Mouse (Mus musculus): ENCODE measurements around the gene Usp21. TPM values are rescaled to one million over a fixed set of nuclear protein-coding genes. Genes with fewer than 3 reads are reported as not detected.
A peak's percentile ranks its signal among the peaks of the same experiment; 100 is the strongest.

Gene Usp21
- total RNA-seq, 2 experiments from 2014 or later: 66.9 to 70.5 TPM

- no peak for DNase-seq
Measured at GRCm38 (mm10) chr1:171283188-171284160, 4.3 kb downstream of the Usp21 start.

GRCm38 (mm10) chr1:171282086-171282805 is 5.5 kb downstream of the Usp21 start:
- no peak for DNase-seq

GRCm38 (mm10) chr1:171281528-171281923 is 6.3 kb downstream of the Usp21 start:
- DNase-seq: peak in 1 of 2 experiments; percentile 78

- DNase-seq: peak; percentile 91 to 92
Measured at GRCm38 (mm10) chr1:171280916-171281527, 6.8 kb downstream of the Usp21 start, which contains the start of gene Ppox. TSS of gene Ppox (minus strand) at chr1:171281186.

- no peak for DNase-seq
Measured at GRCm38 (mm10) chr1:171280250-171280915, 7.4 kb downstream of the Usp21 start.

- no peak for DNase-seq
Measured at GRCm38 (mm10) chr1:171279721-171280120, 8.1 kb downstream of the Usp21 start.

GRCm38 (mm10) chr1:171279012-171279705 is 8.6 kb downstream of the Usp21 start:
- no peak for DNase-seq

- no peak for DNase-seq
Measured at GRCm38 (mm10) chr1:171278436-171278835, 9.4 kb downstream of the Usp21 start.

- DNase-seq: no peak
Measured at GRCm38 (mm10) chr1:171277736-171278135, 10.1 kb downstream of the Usp21 start.

GRCm38 (mm10) chr1:171276110-171276748 is 11.6 kb downstream of the Usp21 start:
- no peak for DNase-seq

GRCm38 (mm10) chr1:171275144-171275734 is 12.6 kb downstream of the Usp21 start:
- DNase-seq: no peak

- no peak for DNase-seq
Measured at GRCm38 (mm10) chr1:171274171-171274570, 13.6 kb downstream of the Usp21 start.

GRCm38 (mm10) chr1:171272086-171272485 is 15.7 kb downstream of the Usp21 start:
- DNase-seq: no peak

GRCm38 (mm10) chr1:171271622-171272021 is 16.2 kb downstream of the Usp21 start:
- no peak for DNase-seq

- DNase-seq: no peak
Measured at GRCm38 (mm10) chr1:171271196-171271595, 16.6 kb downstream of the Usp21 start.

GRCm38 (mm10) chr1:171270573-171270900 is 17.3 kb downstream of the Usp21 start:
- DNase-seq: no peak

- DNase-seq: peak; percentile 95 to 96
Measured at GRCm38 (mm10) chr1:171269848-171270572, 17.8 kb downstream of the Usp21 start, which contains the start of gene B4galt3. TSS of gene B4galt3 (plus strand) at chr1:171270328.

GRCm38 (mm10) chr1:171268341-171268740 is 19.4 kb downstream of the Usp21 start:
- DNase-seq: no peak

- no peak for DNase-seq
Measured at GRCm38 (mm10) chr1:171265971-171266744, 21.6 kb downstream of the Usp21 start.
